Mouse (Mus musculus) embryonic facial prominence, embryonic 14.5 days (tissue): ENCODE measurements around the gene Ncapd2. TPM values are rescaled to one million over a fixed set of nuclear protein-coding genes. Genes with fewer than 3 reads are reported as not detected.

Source experiments
- ATAC-seq: fragments of 200-750 bp; cut with Nextera tagmentation; 2 replicates; pipeline ENCODE4 v1.8.0; 2017; ENCODE audit warnings: low read depth, moderate number of reproducible peaks, moderate TSS enrichment
- DNase-seq: peaks from one replicate; pipeline ENCODE4 v3.0.0-alpha.2; 2015; ENCODE audit warnings: low spot score
- H3K27ac ChIP-seq: fragments of 300-500 bp; sonication (generic); replicated peaks from 2 replicates; pipeline ENCODE4 v1.5.1; 2014; ENCODE audit warnings: low read depth, mild to moderate bottlenecking, low read length, moderate library complexity
- H3K27me3 ChIP-seq: fragments of 300-500 bp; sonication (generic); replicated peaks from 2 replicates; pipeline ENCODE4 v1.6.1; 2014; ENCODE audit warnings: low read length; ENCODE audit not compliant: control insufficient read depth, insufficient read depth
- H3K36me3 ChIP-seq: fragments of 300-500 bp; sonication (generic); 2 replicates; pipeline ENCODE4 v1.6.1; 2014; ENCODE audit warnings: low read length, mixed read lengths; ENCODE audit not compliant: control insufficient read depth, insufficient read depth
- H3K4me1 ChIP-seq: fragments of 300-500 bp; sonication (generic); 2 replicates; pipeline ENCODE4 v1.6.1; 2014; ENCODE audit warnings: antibody characterized with exemption, low read length; ENCODE audit not compliant: control insufficient read depth, insufficient read depth
- H3K4me2 ChIP-seq: fragments of 300-500 bp; sonication (generic); 2 replicates; pipeline ENCODE4 v1.6.1; 2014; ENCODE audit warnings: low read depth, mild to moderate bottlenecking, low read length, moderate library complexity, mixed read lengths
- H3K4me3 ChIP-seq: fragments of 300-500 bp; sonication (generic); 2 replicates; pipeline ENCODE4 v1.5.1; 2014; ENCODE audit warnings: low read depth, mild to moderate bottlenecking, low read length
- H3K9ac ChIP-seq: fragments of 300-500 bp; sonication (generic); 2 replicates; pipeline ENCODE4 v1.6.1; 2014; ENCODE audit warnings: low read depth, mild to moderate bottlenecking, low read length, moderate library complexity, mixed read lengths
- H3K9me3 ChIP-seq: fragments of 300-500 bp; sonication (generic); 2 replicates; pipeline ENCODE4 v1.6.1; 2016; ENCODE audit warnings: low read length; ENCODE audit not compliant: control insufficient read depth
- WGBS: fragments of 180-500 bp; shearing (Covaris S2); extraction: QIAGEN DNeasy Blood & Tissue Kit; methylation state at CpG from one replicate; pipeline ENCODE4 v1.1.7; 2014; 5-methylcytosine and 5-hydroxymethylcytosine counted together
- polyA plus RNA-seq: library from polyadenylated mRNA; unstranded; fragments of >200 nt; fragmentation: Nextera tagmentation; extraction: Ambion mirVana; gene quantifications from 2 replicates; pipeline ENCODE4 v1.2.1, GENCODE M21; 2014

Ncapd2 gene
- polyA plus RNA-seq, 1 experiment from 2014 or later, result 76.7 TPM

DNA sequence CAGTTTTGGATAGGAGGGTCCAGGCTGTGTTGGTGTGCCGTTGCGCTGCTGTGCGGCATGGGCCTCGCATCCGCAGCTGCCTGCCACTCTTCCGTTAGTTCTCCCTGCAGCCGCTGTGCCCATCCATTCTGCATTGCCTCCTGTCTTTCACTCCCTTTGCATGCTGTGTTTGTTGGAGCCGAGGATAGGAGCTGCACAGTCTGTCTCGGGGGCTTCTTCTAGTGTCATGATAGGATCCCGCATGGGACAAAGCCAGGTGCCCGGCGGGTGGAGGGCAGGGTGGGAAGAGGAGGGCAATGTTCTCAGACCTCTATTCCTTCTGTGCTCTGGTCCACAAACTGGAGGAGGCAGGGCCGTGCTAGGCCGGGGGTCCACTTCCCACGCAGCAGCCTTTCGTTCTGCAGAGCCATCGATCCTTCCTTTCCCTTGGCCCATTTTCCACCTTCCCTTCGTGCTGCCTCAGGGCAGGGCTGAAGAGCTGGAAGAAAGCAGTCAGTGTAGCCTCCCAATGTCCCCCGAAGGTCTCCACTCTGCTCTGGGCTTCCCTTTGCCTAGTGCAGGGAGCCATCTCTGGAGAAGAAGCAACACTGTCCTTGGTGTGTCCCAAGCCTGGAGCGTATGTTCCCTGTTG is 29.7 kb upstream of the Ncapd2 start:
- Histone ChIP-seq H3K27ac (no peak overlapping the region), H3K4me1 (no peaks in the 10 kb centered on the region), H3K36me3 (no peaks in the 10 kb centered on the region), H3K27me3 (0 out of 2 replicates have a peak, but pooled peaks cover 6% of the 10 kb centered on the region), H3K4me3 (no peak overlapping the region), H3K9ac (no peak overlapping the region), H3K4me2 (no peak overlapping the region), H3K9me3 (no peaks in the 10 kb centered on the region)
- WGBS, result 85% methylated on average over 20 of the region's 20 CpGs
- no peak for DNase-seq
- ATAC-seq, result no peak

DNA sequence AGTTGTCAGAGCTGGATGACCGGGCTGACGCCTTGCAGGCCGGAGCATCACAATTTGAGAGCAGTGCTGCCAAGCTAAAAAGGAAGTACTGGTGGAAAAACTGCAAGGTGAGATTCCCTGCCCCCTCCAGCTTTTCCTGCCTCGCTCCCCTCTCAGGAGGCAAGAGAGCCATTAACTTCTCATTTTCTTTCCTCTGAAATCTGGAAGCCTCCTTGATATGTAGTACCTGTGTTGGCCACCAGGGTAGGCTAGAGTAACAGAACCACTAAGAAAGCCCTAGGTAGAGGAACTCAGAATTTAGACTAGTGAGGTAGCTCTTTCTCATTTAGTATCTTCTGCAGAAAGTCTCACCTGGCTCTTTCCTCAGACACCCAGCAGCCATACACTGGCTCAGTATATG is 27.5 kb upstream of the Ncapd2 start:
- no peaks in the 10 kb centered on the region for H3K36me3 ChIP-seq
- no peaks in the 10 kb centered on the region for H3K9me3 ChIP-seq
- no peak for ATAC-seq
- 0 out of 2 replicates have a peak, but pooled peaks cover 12% of the 10 kb centered on the region for H3K27me3 ChIP-seq
- DNase-seq, result peak; percentile 54
- no peaks in the 10 kb centered on the region for H3K4me1 ChIP-seq
- no peak overlapping the region for H3K27ac ChIP-seq
- H3K9ac ChIP-seq, result no peak overlapping the region
- 78% methylated on average over 4 of the region's 4 CpGs for WGBS
- H3K4me3 ChIP-seq, result no peak overlapping the region
- H3K4me2 ChIP-seq, result no peak overlapping the region

DNA sequence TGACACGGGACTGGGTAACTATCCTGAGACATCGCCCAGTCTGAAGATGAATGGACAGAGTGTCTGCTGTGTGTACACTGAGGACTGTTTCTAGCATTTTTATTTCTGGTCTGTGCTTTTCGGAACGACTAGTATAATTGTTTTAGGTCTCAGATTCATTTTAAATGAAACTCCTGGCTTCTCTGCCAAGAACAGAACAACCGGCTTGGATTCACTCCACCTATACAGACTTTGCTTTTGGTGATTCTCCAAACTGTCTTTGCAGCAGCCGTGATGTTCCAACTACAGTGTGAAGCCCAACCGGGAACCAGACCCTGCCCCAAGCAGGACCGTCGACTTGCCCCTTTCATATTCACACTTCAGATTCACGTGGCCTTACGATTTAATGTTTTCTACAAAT is 26.4 kb upstream of the Ncapd2 start:
- Histone ChIP-seq H3K4me3 (no peak overlapping the region), H3K4me1 (no peaks in the 10 kb centered on the region), H3K27ac (no peak overlapping the region), H3K36me3 (no peaks in the 10 kb centered on the region), H3K9ac (no peak overlapping the region), H3K4me2 (no peak overlapping the region), H3K9me3 (no peaks in the 10 kb centered on the region), H3K27me3 (peaks cover 20% of the 10 kb centered on the region; the same call in 1 of the 2 replicates)
- WGBS, result 87% methylated on average over 11 of the region's 11 CpGs
- ATAC-seq, result no peak
- no peak for DNase-seq

DNA sequence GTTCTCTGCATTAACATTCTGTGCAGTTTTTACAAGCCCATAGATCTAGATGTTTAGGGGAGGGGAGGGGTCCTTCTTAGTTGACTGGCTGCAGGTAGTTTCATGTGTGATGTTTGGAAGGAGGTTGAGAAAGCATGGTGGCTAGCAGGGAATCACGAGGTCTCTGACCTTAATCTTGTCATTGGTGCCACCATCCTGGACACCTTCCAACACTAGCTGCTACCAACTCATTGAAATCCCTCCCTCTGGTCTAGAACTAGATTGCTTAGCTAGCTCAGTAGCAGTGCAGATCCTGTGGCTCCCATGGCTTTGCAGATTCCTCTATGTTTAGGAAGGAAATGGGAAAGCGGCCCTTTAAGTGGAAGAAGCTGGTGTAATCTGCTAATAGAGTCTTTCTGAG is 25.4 kb upstream of the Ncapd2 start:
- no peak for ATAC-seq
- Histone ChIP-seq H3K4me1 (no peaks in the 10 kb centered on the region), H3K9me3 (no peaks in the 10 kb centered on the region), H3K4me3 (no peak overlapping the region), H3K27me3 (peaks cover 20% of the 10 kb centered on the region; the same call in 1 of the 2 replicates), H3K9ac (no peak overlapping the region), H3K27ac (no peak overlapping the region), H3K36me3 (no peaks in the 10 kb centered on the region), H3K4me2 (no peak overlapping the region)
- WGBS, result 82% methylated on average over 2 of the region's 2 CpGs
- DNase-seq, result no peak

DNA sequence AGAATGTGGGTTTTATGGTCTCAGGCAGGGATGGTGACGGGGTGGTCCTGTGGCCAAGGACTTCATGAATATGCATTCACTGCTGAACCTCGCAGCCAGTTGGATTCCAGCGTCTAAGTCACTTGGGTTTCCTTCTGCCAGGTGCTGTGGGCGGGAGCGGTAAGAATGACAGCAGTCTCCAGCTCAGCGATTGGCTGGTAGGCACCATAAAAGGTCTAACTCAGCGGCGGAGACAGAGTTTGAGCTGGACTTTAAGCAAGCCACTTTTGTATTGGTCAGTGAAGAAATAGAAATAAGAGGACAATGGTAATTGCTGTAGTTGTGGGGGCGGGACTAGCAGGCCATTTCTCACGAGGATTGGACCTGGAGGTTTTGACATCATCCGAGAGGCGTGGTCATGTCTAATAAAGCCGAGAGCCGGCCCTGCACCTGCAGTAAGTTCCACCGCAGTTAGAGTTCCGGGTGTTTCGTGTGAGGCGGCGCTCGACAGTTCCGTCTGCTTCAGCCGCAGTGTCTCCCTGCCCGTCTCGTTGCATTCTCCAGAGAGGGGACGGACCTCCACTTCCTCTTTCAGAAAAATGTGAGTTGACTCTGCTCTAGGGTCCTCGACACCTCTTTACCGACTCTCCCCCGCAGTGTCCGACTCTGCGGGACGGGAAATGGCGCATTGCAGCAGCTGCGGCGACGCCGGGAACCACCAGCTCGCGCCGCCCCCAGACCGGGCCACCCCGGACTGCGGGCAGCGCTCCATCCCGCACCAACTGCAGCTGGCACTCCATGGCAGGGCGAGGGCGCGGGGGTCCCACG is 23.9 kb upstream of the Ncapd2 start, which contains the start of gene Vamp1:
Gene Vamp1, plus strand, starts transcription at position 404 of the 807 bp plus-strand sequence.
- peaks cover 20% of the 10 kb centered on the region; the same call in 1 of the 2 replicates for H3K27me3 ChIP-seq
- no peaks in the 10 kb centered on the region for H3K9me3 ChIP-seq
- peak within 1 kb of the TSS; percentile 73 for H3K4me3 ChIP-seq
- under 1% methylated on average over 41 of the region's 48 CpGs for WGBS
- no peaks in the 10 kb centered on the region for H3K36me3 ChIP-seq
- peak within 1 kb of the TSS; percentile 95 for H3K4me2 ChIP-seq
- H3K27ac ChIP-seq, result peak within 1 kb of the TSS; percentile 44
- ATAC-seq (peak; percentile 97), DNase-seq (peak; percentile 98)
- no peaks in the 10 kb centered on the region for H3K4me1 ChIP-seq
- H3K9ac ChIP-seq, result peak within 1 kb of the TSS; percentile 77

DNA sequence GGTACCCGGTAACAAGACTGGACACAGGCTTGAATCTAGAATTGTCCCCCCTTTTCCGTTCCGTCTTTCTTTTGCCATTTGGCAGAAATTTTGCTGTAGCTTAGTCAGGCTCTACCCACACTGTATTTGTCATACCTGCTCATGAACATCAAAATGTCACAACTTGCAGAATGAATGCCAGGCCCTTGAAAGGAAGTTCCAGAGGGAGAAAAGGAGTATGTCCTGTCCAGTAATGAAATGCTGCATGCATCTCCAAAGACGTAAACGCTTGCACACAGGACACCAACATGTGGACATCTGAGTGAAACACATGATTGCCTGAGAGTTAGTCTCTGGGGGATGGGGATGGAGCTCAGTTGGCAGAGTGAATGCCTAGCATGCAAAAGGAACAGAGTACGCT is 22.2 kb upstream of the Ncapd2 start:
- Histone ChIP-seq H3K27ac (no peak overlapping the region), H3K36me3 (no peaks in the 10 kb centered on the region), H3K4me2 (no peak overlapping the region), H3K4me1 (no peaks in the 10 kb centered on the region), H3K9ac (no peak overlapping the region), H3K9me3 (no peaks in the 10 kb centered on the region), H3K27me3 (peaks cover 20% of the 10 kb centered on the region; the same call in 1 of the 2 replicates), H3K4me3 (no peak overlapping the region)
- no peak for ATAC-seq
- no peak for DNase-seq
- WGBS, result 75% methylated on average over 6 of the region's 6 CpGs

DNA sequence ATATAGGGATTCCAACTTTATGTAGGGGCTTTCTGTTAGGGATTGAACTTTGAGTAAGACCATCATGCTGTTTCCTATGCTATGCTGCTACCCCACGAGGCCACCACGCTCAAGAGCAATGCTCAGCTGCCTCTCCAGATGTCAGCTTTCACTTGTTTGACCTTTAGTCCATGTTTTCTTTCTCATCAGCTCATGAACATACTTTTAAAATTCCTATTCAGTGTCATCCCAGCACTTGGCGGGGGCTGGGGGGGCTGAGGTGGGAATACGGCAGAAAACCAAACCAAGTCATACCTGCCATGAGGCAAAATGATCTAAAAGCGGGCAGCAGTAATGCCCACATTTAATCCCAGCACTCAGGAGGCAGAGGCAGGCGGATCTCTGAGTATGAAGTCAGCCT is 21.6 kb upstream of the Ncapd2 start:
- Histone ChIP-seq H3K27ac (no peak overlapping the region), H3K4me3 (no peak overlapping the region), H3K9ac (no peak overlapping the region), H3K4me1 (no peaks in the 10 kb centered on the region), H3K36me3 (no peaks in the 10 kb centered on the region), H3K27me3 (peaks cover 20% of the 10 kb centered on the region; the same call in 1 of the 2 replicates), H3K4me2 (no peak overlapping the region), H3K9me3 (no peaks in the 10 kb centered on the region)
- no peak for DNase-seq
- ATAC-seq, result no peak
- 69% methylated on average over 6 of the region's 6 CpGs for WGBS

DNA sequence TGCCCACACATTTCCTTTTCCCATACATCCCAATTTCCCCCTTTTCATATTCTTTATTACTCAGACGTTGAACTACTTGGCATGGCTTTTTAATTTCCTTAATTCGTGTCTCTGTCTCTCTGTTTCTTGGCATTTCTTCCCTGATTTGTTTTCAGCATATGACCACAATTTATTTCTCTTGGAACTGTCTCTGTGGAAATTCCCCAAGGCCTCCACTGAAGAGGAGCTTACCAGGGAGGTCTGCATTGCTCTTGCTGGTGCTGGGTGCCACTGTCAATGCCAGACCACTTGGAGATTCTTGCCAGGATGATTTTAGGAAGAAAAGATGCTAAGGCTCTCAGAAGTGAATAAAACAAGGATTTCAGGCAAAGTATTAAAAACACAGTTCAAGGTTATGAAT is 21.1 kb upstream of the Ncapd2 start:
- Histone ChIP-seq H3K9ac (no peak overlapping the region), H3K4me2 (no peak overlapping the region), H3K4me3 (no peak overlapping the region), H3K27ac (no peak overlapping the region), H3K4me1 (no peaks in the 10 kb centered on the region), H3K36me3 (no peaks in the 10 kb centered on the region), H3K27me3 (peaks cover 20% of the 10 kb centered on the region; the same call in 1 of the 2 replicates), H3K9me3 (no peaks in the 10 kb centered on the region)
- DNase-seq, result no peak
- ATAC-seq, result no peak
- WGBS, result 33% methylated on average over 2 of the region's 2 CpGs
